Mouse (Mus musculus) subcutaneous adipose tissue, adult 2 months (tissue): Measurements from ENCODE around the gene Kndc1. TPM values are rescaled to one million over a fixed set of nuclear protein-coding genes. Genes with fewer than 3 reads are reported as not detected.

ENCODE experiments used
- polyA plus RNA-seq: library from polyadenylated mRNA; depleted of rRNA; stranded (reverse); fragments of >200 nt; gene quantifications from 2 replicates; pipeline ENCODE4 v1.2.3, GENCODE M21; 2012; ENCODE audit warnings: low replicate concordance; rRNA removed

Gene Kndc1
- polyA plus RNA-seq, result not detected in 2 replicates

GRCm38 (mm10) chr7:139894655-139895557, at the start of gene Kndc1:
Gene Kndc1, plus strand, starts transcription at chr7:139894696.

GRCm38 (mm10) chr7:139943674-139944281, 49.3 kb downstream of the Kndc1 start, which contains the start of gene Utf1:
Gene Utf1, plus strand, starts transcription at chr7:139943789.

GRCm38 (mm10) chr7:139978278-139978892, 83.9 kb downstream of the Kndc1 start, which contains the start of gene 6430531B16Rik:
Gene 6430531B16Rik, minus strand, starts transcription at chr7:139978755.

Other genes starting within 250 kb of the Kndc1 start
- gene Cfap46, start 210.9 kb upstream of the Kndc1 start, polyA plus RNA-seq, result 0.14 and 0.66 TPM in 2 replicates
- 0.18 TPM in 1 of 2 replicates, not detected in the other for gene Adgra1, start 60.5 kb upstream of the Kndc1 start, polyA plus RNA-seq
- not detected in 2 replicates for gene Utf1, start 49.1 kb downstream of the Kndc1 start, polyA plus RNA-seq
- gene 6430531B16Rik, start 84.1 kb downstream of the Kndc1 start, polyA plus RNA-seq, result 0.14 and 0.32 TPM in 2 replicates
- gene Adam8, start 97.9 kb downstream of the Kndc1 start, polyA plus RNA-seq, result 12.3 and 18.5 TPM in 2 replicates
- gene Zfp511, start 141.7 kb downstream of the Kndc1 start, polyA plus RNA-seq, result 45.5 and 100 TPM in 2 replicates
- gene Tubgcp2, start 142.0 kb downstream of the Kndc1 start, polyA plus RNA-seq, result 28.2 and 39.2 TPM in 2 replicates
- not detected in 2 replicates for gene Msx3, start 154.4 kb downstream of the Kndc1 start, polyA plus RNA-seq
- gene Caly, start 187.9 kb downstream of the Kndc1 start, polyA plus RNA-seq, result 0.18 and 0.19 TPM in 2 replicates
- 1.7 and 21.1 TPM in 2 replicates for gene Prap1, start 198.7 kb downstream of the Kndc1 start, polyA plus RNA-seq
- gene Fuom, start 207.7 kb downstream of the Kndc1 start, polyA plus RNA-seq, result 46.2 and 65.2 TPM in 2 replicates
- gene Paox, start 221.1 kb downstream of the Kndc1 start, polyA plus RNA-seq, result 27.3 and 32.0 TPM in 2 replicates
- 240 and 347 TPM in 2 replicates for gene Echs1, start 221.8 kb downstream of the Kndc1 start, polyA plus RNA-seq
- 30.3 and 50.3 TPM in 2 replicates for gene Mtg1, start 242.9 kb downstream of the Kndc1 start, polyA plus RNA-seq